Mouse (Mus musculus): ENCODE measurements around the gene Ddn.

Gene Ddn

GRCm38 (mm10) chr15:98809390-98809789 is at the start of gene Ddn:
Gene Ddn (minus strand): TSS chr15:98809490.
- DNase-seq (ENCODE audit: low spot score in 2 of 2), result no peak

DNA sequence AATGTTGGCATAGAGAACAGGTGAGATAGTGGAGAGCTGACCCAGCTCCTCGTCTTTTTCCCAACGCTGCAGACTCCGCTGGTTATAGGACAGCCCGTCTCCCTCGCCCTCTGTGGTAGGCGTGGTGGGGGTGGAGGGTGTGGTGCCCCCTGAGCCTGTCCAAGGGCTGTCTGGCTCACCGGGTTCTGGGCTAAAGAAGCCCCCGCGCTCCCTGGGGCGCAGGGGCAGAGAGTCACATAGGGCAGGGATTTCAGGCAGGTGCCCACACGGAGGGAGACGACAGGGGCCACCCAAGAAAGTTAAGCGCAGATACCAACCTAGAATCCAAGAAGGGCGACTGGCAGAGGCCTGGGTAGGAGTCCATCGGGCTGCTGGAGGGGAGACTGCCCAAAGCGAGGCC is 44.9 kb upstream of the Ddn start:
- DNase-seq (ENCODE audit: low spot score in 2 of 2), result no peak

DNA sequence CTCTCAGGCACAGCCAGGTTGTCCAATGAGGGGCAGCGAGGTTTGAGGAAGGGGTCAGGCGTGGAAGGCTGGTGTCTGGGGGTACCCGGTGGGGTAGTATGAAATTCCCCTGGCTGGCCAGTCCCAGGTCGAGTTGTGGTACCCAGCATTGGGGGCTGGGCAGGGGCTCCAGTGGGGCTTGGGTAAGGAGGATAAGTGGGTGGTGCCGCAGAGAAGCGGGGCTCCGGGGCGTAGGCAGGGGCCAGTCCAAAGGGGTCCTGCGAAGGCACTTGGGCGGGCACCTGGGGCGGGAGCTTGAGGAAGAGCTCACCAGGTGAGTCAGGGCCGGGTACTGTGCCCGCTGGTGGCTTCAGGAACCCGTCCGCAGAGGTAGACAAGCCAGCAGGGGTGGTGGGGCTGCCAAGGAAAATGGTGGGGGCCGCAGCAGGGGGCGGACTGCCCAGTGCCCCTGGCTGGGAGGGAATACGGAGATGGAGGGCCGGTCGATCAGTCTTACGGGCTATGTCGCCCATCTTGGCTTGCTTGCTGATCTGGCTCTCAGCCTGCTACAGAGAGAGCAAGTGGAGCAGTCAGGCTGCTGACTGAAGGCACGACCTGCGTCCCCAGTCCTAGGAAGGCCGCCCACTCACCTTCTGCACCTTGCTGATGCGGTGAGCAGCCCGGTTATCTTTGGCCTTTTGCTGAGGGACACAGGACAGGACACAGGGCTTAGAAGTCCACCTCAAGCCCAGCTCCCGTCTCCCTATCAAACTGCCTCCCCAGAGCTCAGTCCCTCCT is 44.1 kb upstream of the Ddn start:
- DNase-seq (ENCODE audit: low spot score in 2 of 2), result no peak

GRCm38 (mm10) chr15:98852733-98853132 is 43.4 kb upstream of the Ddn start:
- no peak for DNase-seq (ENCODE audit: low spot score in 2 of 2)

DNA sequence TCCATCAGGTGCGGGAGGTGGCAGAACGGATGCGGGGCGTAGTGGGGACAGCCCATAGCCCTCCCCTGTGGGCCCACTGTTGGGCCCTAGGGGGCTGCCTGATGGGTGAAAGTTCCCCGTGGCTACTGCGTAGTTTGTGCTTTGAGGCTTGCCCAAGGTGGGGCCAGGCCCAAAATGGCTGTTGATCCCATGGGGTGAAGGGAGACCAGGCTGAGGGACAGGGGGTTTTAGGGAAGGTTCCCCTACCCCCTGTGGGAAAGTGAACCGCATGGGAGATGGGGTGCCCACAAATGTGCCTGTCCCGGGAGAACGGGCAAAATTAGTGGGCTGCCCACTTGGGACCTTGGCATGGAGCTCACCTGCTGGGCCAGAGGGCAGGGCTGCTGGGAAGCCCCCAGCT is 42.8 kb upstream of the Ddn start:
- DNase-seq (ENCODE audit: low spot score in 2 of 2), result no peak

- DNase-seq (ENCODE audit: low spot score in 2 of 2), result no peak
Measured at GRCm38 (mm10) chr15:98851229-98851818, 42.0 kb upstream of the Ddn start.

- DNase-seq (ENCODE audit: low spot score in 2 of 2), result no peak
Measured at GRCm38 (mm10) chr15:98850668-98851067, 41.4 kb upstream of the Ddn start.

DNA sequence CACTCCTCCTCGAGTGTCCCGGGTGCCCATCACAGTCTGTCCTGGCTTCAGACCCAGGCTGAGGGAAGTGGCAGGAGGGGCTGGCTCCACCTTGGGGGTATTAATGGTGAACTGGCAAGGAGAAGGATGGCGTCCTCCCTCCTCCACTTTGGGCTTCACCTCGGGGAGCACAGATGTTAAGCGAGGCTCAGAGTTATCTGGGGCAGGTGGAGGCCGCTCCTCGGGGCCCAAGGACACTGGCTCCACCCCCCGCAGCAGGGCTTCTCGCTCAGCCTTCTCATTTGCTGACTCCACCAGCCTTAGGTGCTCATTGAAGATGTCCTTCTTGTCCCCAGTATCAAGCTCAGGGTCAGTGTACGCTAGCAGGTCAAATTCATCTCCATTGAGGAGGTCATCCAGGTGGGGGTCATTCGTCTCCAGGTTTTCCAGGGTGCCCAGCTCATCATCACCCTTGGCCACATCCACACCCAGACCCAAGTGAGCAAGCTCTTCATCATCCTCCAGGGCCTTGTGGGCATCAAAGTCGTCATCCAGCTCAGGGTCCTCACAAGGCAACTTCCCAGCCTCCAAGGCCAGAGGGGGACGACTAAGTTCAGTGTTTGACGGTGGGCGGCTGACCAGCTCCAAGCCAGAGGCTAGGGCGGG is 40.8 kb upstream of the Ddn start:
- no peak for DNase-seq (ENCODE audit: low spot score in 2 of 2)

GRCm38 (mm10) chr15:98849165-98849564 is 39.9 kb upstream of the Ddn start:
- DNase-seq (ENCODE audit: low spot score in 2 of 2), result no peak

DNA sequence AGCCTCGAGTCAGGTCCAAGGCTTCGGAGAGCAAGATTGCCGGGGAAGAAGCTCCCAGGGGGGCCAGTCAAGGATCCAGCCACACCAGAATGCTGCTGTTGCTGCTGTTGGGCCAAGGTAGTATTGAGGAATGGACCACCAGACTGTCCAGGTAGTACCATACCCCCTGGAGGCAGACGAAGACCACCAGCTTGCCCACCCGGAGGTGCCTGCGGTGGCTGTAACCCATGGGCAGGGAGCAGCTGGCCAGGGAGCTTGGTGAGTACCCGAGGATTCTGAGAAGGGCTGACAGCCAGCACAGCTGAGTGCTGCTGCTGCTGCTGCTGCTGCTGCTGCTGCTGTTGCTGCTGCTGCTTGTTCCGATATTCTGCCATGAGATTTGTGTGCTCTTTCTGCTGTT is 36.9 kb upstream of the Ddn start:
- no peak for DNase-seq (ENCODE audit: low spot score in 2 of 2)

- DNase-seq (ENCODE audit: low spot score in 2 of 2), result no peak
Measured at GRCm38 (mm10) chr15:98845149-98845548, 35.9 kb upstream of the Ddn start.

DNA sequence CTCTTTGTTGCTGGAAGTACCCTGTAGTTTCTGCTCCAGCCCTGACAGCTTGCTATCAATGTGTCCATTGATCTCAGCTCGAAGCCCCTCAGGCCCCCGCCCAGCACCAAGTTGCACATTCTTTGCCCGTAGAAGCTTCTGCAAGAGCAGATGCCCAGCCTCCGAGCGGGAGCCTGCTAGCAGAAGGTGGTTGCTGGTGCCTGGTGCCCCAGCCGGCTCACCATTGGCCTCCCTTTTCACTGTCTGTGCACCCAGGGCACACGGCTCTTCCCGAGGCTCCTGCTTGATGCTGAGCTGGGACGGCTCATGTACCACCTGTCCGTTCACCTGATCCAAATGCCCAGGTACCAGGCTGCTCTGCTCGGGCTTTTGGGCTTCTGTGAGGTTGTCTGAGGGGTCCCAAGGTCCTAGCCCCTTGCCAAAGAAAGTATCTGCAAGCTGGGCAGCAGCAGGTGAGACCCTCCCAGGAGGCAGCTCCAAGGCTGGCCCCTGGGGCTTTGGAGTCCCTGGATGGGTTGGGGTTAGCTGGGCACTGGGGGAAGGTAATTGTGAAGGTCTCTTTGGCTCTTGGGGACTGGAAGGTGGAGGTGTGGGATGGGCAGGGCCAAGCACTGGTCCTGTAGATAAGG is 34.4 kb upstream of the Ddn start:
- no peak for DNase-seq (ENCODE audit: low spot score in 2 of 2)

DNA sequence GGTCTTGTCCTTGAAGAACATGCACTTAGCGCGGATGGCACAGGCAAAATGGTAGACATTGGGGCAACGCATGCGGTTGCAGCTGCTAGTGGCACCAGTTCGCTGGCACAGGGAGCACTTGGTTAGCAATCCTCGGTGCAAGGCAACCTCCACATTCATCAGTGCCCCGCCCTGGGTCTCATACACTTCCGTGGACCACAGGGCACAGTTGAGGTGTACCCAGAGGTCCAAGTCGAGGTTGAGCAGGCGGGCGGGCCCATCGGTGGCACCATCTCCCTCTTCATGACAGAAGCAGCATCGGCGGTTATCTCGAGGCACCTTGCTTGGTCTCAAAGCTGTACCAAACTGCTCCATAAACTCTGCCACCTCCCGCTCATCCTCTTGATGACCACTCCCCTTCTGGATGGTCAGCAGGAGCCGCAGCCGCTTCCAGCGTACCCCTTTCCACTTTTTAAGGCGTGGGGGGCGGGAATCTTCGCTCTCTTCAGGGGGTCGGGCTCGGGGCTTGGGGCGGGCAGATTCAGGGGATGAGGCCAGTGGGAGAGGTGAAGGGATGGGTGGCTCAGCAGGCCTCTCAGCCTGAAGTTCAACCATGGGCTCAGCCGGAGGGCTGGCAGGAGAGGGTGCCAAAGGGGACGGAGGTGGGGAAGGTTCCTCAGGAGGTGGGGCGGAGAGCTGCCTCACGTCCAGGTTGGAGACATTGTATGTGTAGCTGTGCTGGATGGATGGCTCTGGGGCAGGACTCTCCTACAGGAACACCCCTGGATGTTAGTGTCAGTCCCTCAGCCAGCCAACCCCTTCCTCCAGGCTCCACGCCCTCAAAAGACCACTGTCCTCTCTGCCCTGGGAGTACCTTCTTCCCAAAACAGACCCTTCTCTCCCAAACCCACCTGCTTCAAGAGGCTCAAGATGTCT is 30.6 kb upstream of the Ddn start:
- DNase-seq (ENCODE audit: low spot score in 2 of 2), result no peak

GRCm38 (mm10) chr15:98839161-98839560 is 29.9 kb upstream of the Ddn start:
- no peak for DNase-seq (ENCODE audit: low spot score in 2 of 2)

DNA sequence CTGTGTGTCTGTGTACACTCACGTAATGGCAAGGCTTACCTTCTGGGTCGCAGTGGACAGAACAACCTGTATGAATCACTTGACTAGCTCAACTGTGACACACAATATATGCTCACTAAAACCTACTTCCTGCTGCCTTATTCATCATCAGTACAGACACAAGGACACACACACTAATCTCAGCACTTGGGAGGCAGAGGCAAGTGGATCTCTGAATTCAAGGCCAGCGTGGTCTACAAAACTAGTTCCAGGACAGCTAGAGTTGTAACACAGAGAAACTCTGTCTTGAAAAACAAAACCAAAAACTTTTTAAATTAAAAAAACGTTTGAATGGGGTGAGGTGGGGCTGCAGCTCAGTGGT is 28.4 kb upstream of the Ddn start:
- no peak for DNase-seq (ENCODE audit: low spot score in 2 of 2)

GRCm38 (mm10) chr15:98837006-98837742 is 27.9 kb upstream of the Ddn start:
- DNase-seq (ENCODE audit: low spot score in 2 of 2), result no peak

DNA sequence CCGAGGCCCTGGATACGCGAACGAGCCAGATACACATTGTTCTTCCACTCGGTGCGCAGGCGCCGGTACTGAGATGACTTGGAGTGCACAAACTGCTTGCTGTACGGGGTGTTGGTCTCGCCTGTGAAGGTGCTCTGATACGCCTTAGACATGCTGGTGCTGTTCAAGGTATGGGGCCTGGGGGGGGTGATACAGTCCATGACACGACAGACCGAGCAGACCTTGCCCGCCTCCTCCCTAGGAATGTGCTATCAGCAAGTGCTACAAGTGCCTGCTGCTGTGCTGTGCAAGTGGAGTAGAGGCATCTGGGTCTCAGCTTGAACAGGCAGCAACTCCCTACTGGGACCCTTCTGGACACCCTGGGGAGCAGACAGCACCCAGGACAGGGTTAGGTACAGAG is 26.0 kb upstream of the Ddn start:
- DNase-seq (ENCODE audit: low spot score in 2 of 2), result no peak

DNA sequence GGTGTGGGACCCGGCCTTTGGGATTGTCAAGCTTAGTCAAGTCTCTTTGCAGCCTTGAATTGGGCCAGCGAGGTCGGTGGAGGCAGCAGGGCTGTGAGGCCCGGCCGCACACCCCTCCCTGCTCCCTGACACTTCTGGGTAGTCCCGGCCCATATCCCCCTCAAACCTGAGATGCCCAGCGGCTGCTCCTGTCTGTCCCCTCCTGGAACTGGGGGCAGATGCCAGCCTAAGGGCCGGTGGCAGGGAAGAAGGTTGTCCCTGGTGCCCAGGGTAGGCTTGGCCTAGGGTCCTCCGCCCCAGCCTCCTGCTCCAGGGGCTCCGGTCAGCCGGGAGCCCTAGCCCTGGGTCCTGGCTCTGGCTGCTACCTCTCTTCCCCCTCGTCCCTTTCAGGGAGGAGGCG is 24.8 kb upstream of the Ddn start:
- DNase-seq (ENCODE audit: low spot score in 2 of 2), result no peak

DNA sequence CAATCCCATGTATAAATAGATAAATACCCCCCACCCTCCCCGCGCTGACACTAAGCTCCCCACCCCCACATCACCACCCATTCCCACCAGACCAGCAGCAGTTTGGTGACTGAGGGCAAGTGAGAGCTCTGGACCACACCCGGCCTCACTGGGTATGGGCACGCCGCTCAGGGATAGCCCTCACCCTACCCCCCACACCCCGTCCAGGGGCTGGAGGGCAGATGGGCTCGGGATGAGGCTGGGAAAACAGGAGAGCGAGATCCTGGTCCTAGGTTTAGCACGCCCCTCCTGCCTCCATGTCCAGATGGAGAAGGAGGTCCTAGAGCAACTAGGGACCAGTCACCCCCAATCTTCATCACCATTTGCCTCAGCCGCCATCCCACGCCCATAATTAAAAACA is 24.0 kb upstream of the Ddn start:
- DNase-seq (ENCODE audit: low spot score in 2 of 2), result no peak

DNA sequence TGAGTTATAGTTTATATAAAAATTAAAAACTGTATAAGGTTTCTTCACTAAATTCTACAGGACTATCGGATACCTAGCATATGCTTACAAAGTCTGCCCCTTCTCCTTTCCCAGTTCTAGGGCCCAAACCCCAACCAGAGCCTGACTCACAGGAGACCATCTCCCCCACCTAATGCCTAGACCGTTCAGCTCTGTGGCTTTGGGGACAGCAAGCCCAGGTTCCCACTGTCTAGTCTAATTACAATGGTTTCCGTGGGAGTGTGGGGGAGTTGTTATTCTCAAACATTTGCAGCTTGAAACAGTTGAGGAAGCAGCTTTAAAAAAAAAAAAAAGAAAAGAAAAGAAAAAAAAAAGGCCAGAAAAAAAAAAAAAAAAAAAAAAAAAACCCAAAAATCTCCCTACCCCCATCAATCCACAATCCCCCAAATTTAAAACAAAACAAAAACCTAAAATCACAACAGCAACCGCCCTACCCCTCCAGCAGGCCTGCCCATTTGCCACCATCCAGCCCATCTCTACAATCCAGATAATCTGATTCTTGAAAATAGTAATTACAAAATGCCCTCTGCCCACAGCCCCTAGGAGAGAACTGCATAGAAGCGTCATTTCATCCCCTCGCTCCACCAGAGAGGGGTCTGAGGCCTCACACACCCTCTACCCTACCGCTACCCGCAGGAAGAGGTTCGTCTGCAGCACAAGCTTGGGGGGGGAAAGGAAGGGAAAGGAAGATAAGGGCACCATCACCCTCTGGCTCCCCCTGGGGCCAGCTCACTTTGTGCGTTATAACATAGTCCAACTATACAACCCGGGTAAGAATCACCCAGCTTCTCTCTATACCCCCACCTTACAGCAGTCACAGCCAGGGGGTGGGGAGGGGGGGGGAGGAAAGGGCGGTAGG is 23.1 kb upstream of the Ddn start:
- no peak for DNase-seq (ENCODE audit: low spot score in 2 of 2)

Measured in urinary bladder, adult 18-20 months (tissue).